Mouse (Mus musculus) myocyte (in vitro differentiated cells): Measurements from ENCODE around the gene Scd2.

ENCODE experiments used
- E2F4 ChIP-seq: IDR thresholded peaks from one replicate; pipeline ENCODE4 v1.6.1; 2011; ENCODE audit warnings: mild to moderate bottlenecking, control low read depth, moderate library complexity; ENCODE audit not compliant: insufficient read depth
- MYOD1 ChIP-seq, 3 experiments: IDR thresholded peaks; one replicate each; pipeline ENCODE4 v1.6.1; 2011; ENCODE audit warnings: control low read depth in 2 of 3, low read depth in 2 of 3, mild to moderate bottlenecking in 2 of 3, moderate library complexity in 1 of 3; ENCODE audit not compliant: insufficient read length in 2 of 3, control insufficient read depth in 1 of 3
- MYOG ChIP-seq, 3 experiments: IDR thresholded peaks; one replicate each; pipeline ENCODE4 v1.6.1; 2011; ENCODE audit warnings: control low read depth in 2 of 3, low read depth in 2 of 3, mild to moderate bottlenecking in 2 of 3; ENCODE audit not compliant: insufficient read length in 2 of 3, control insufficient read depth in 1 of 3, insufficient read depth in 1 of 3
- POLR2A ChIP-seq: IDR thresholded peaks from one replicate; pipeline ENCODE4 v1.6.1; 2011; ENCODE audit warnings: low read depth, mild to moderate bottlenecking, control low read depth, moderate library complexity; ENCODE audit not compliant: insufficient read length
- POLR2AphosphoS2 ChIP-seq: IDR thresholded peaks from one replicate; pipeline ENCODE4 v1.6.1; 2011; ENCODE audit warnings: low read depth, control low read depth; ENCODE audit not compliant: insufficient read length
- SRF ChIP-seq: IDR thresholded peaks from one replicate; pipeline ENCODE4 v1.6.1; 2011; ENCODE audit warnings: low read depth; ENCODE audit not compliant: control insufficient read depth, insufficient read length
- TCF12 ChIP-seq: IDR thresholded peaks from one replicate; pipeline ENCODE4 v1.6.1; 2011; ENCODE audit warnings: mild to moderate bottlenecking, control low read depth; ENCODE audit not compliant: poor library complexity, insufficient read depth, severe bottlenecking
- USF1 ChIP-seq: IDR thresholded peaks from one replicate; pipeline ENCODE4 v1.6.1; 2011; ENCODE audit warnings: low read depth, mild to moderate bottlenecking, control low read depth, moderate library complexity

DNA sequence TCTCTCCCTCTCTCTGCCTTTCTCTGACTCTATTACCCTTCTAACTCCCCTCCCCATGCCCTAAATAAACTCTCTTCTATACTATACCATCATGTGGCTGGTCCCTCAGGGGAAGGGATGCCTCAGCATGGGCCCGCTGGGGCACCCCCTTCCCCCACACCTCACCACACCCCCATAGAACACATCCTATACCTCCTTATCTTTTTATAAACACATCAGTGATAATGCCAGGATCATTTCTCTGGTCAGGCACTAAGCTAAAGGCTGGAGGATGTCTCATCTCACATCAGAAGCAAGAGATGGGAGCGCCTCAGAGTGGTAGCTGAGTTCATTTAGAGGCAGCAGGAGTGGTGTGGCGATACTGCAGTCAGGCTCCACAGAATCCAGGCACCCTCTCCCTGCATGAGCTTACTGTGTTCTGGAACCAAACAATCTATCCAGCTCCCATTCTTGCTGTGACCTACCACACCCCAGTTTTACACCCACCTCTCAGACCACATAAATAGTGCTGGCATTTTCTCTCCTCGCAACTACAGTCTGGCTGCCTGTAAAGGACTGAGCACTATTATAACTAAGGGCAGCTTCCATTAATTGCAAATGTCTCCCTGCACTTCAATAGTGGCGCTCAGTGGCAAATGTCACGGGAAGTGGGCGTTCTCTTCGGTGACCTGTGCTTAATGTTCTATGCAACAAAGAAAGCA, 18.0 kb downstream of the Scd2 start:
- TF ChIP-seq POLR2A (no peak), POLR2AphosphoS2 (peak; percentile 60), SRF (no peak), USF1 (no peak), MYOD1 (IDR thresholded peaks at IDR 0.05; ENCODE audit: control insufficient read depth in 1 of 3, insufficient read length in 2 of 3, low read depth in 2 of 3) (no peak), E2F4 (no peak), TCF12 (no peak), MYOG (IDR thresholded peaks at IDR 0.05; ENCODE audit: control insufficient read depth in 1 of 3, insufficient read depth in 1 of 3, insufficient read length in 2 of 3, low read depth in 2 of 3) (no peak)
